Mouse (Mus musculus): ENCODE measurements at regions not wholly inside any gene's neighbourhood (a gene's known extent, or its start where the extent isn't known, plus 50 kb on each side); places are given as distances from the start of the nearest gene placed in this dataset.

GRCm38 (mm10) chr9:120774251-120774650, 154.8 kb upstream of the Ctnnb1 start:
- Histone ChIP-seq H3K27ac (no peak overlapping the region), H3K9ac (replicated peaks) (no peak overlapping the region), H3K27me3 (no peaks in the 10 kb centered on the region), H3K36me3 (no peaks in the 10 kb centered on the region), H3K4me1 (replicated peaks) (peaks cover 15% of the 10 kb centered on the region), H3K9me3 (no peaks in the 10 kb centered on the region), H3K4me2 (replicated peaks) (no peak overlapping the region), H3K4me3 (replicated peaks) (no peak overlapping the region)
- no peak for ATAC-seq
- 96% methylated on average over 1 of the region's 1 CpGs for WGBS

DNA sequence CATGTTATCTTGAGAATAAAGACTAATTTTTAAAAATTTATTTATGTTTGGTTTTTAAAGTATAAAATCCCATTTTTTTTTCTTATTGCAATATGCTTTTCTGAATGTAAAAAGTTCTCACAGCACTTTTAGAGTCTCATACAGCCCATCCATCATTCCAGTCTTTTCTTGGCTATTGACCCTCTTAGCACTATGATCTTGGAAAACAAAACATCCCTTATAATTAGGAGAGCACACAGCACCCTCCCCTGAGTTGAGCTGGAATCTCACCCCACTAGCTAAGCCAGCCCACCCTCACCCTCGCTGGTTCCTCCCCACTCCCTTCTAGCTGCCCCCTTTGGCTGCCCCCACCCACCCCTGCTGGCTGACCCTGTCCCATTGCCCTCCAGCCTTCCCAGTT, 154.2 kb upstream of the Ctnnb1 start:
- Histone ChIP-seq H3K27me3 (no peaks in the 10 kb centered on the region), H3K36me3 (no peaks in the 10 kb centered on the region), H3K4me1 (replicated peaks) (peaks cover 9% of the 10 kb centered on the region), H3K9me3 (no peaks in the 10 kb centered on the region), H3K4me2 (replicated peaks) (no peak overlapping the region), H3K27ac (no peak overlapping the region), H3K9ac (replicated peaks) (no peak overlapping the region), H3K4me3 (replicated peaks) (no peak overlapping the region)
- 60% methylated on average over 1 of the region's 1 CpGs for WGBS
- ATAC-seq, result no peak

DNA sequence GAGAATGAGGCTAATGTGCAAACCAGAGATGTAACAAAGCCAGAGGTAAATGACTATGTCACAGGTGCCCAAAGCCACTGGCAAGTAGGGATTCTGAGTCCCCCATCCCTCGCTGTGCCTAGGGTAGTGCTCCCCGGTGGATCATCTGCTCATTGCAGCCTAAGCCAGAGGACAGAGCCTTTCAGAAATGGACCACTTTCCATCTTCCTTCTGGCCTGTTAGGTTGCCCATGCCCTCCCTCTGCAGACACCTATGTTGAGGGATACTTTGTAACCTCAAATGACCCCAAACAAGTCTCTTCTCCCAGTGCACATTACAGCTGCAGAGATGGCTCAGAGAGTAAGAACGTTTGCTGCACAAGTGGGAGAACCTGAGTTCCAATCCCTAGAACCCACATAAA, 153.3 kb upstream of the Ctnnb1 start:
- Histone ChIP-seq H3K4me3 (replicated peaks) (no peak overlapping the region), H3K4me2 (replicated peaks) (no peak overlapping the region), H3K27me3 (no peaks in the 10 kb centered on the region), H3K9me3 (no peaks in the 10 kb centered on the region), H3K9ac (replicated peaks) (no peak overlapping the region), H3K4me1 (replicated peaks) (0 out of 2 replicates have a peak, but pooled peaks cover 7% of the 10 kb centered on the region), H3K36me3 (no peaks in the 10 kb centered on the region), H3K27ac (no peak overlapping the region)
- no peak for ATAC-seq
- 69% methylated on average over 3 of the region's 3 CpGs for WGBS

DNA sequence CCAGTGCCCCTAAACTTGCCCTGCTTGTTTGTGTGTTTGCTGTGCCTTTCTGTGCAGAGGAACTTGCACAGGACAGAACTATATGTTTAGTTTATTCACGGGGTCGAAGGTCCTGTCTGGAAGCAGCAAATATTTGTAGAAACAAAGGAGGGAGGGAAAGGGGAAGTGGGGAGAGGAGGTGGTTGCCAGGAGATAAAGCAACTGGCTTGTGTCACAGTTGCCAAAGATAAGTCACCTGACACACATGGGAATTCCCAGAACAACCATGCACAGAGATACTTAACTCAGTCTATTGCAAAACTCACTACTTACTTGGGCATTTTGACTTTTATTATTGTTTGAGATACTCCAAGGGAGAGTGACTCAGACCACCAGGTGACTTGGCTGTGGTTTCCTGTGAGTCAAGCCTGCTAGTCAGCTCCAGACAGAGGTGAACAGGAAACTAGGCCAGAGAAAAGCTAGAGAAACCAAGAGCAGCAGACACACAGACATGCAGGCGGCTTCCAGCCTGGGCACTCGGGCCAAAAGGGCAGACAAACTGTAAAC, 152.5 kb upstream of the Ctnnb1 start:
- H3K4me1 ChIP-seq (replicated peaks), result 0 out of 2 replicates have a peak, but pooled peaks cover 4% of the 10 kb centered on the region
- H3K27me3 ChIP-seq, result no peaks in the 10 kb centered on the region
- H3K4me3 ChIP-seq (replicated peaks), result no peak overlapping the region
- 75% methylated on average over 4 of the region's 4 CpGs for WGBS
- no peak overlapping the region for H3K9ac ChIP-seq (replicated peaks)
- H3K27ac ChIP-seq, result no peak overlapping the region
- ATAC-seq, result no peak
- H3K9me3 ChIP-seq, result no peaks in the 10 kb centered on the region
- no peak overlapping the region for H3K4me2 ChIP-seq (replicated peaks)
- no peaks in the 10 kb centered on the region for H3K36me3 ChIP-seq

DNA sequence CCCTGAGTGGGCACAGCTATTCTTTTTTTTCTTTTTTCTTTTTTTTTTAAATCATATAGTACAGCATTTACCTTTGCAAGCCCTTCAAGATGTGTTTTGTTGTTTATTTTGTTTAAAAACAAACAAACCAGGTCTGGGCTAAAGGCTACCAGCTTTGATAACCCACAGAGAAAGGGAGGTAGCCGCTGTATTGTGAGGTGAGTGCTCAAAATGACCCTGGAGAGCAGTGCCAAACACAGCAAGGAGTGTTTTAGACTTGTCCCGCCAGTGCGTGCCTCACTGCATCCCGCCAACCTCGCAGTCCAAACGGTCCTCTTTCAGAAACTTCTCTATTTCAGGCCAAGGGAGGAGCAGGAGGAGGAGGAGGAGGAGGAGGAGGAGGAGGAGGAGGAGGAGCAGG, 152.0 kb upstream of the Ctnnb1 start:
- no peaks in the 10 kb centered on the region for H3K9me3 ChIP-seq
- H3K9ac ChIP-seq (replicated peaks), result no peak overlapping the region
- 0 out of 2 replicates have a peak, but pooled peaks cover 2% of the 10 kb centered on the region for H3K4me1 ChIP-seq (replicated peaks)
- 59% methylated on average over 6 of the region's 6 CpGs for WGBS
- H3K36me3 ChIP-seq, result no peaks in the 10 kb centered on the region
- no peak overlapping the region for H3K4me2 ChIP-seq (replicated peaks)
- no peak overlapping the region for H3K4me3 ChIP-seq (replicated peaks)
- H3K27ac ChIP-seq, result no peak overlapping the region
- H3K27me3 ChIP-seq, result no peaks in the 10 kb centered on the region
- ATAC-seq, result no peak

GRCm38 (mm10) chr9:120777501-120777900, 151.5 kb upstream of the Ctnnb1 start:
- 84% methylated on average over 10 of the region's 10 CpGs for WGBS
- H3K4me1 ChIP-seq (replicated peaks), result no peaks in the 10 kb centered on the region
- no peaks in the 10 kb centered on the region for H3K27me3 ChIP-seq
- no peak overlapping the region for H3K9ac ChIP-seq (replicated peaks)
- no peaks in the 10 kb centered on the region for H3K36me3 ChIP-seq
- no peak overlapping the region for H3K27ac ChIP-seq
- H3K9me3 ChIP-seq, result no peaks in the 10 kb centered on the region
- no peak overlapping the region for H3K4me3 ChIP-seq (replicated peaks)
- no peak for ATAC-seq
- H3K4me2 ChIP-seq (replicated peaks), result no peak overlapping the region

DNA sequence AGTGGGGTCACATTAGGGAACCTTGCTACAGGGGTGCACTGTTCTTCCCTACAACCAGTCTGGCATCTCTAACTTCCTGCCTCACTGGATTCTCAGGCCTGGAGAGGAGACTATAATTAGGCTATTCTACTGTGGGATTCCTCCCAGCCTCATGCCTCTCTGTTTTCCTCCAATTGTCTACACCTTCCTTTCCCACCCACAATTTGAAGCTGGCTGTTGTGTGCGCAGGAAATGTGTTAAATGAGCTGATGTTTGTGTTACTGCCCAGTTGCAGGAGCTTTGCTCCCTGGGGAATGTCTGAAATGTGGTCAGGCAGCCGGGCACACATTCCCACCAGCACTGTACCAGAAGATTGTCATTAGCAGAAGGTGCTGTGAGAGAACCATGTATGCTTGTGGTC, 150.6 kb upstream of the Ctnnb1 start:
- H3K4me2 ChIP-seq (replicated peaks), result no peak overlapping the region
- ATAC-seq, result no peak
- H3K9me3 ChIP-seq, result no peaks in the 10 kb centered on the region
- 80% methylated on average over 2 of the region's 2 CpGs for WGBS
- H3K9ac ChIP-seq (replicated peaks), result no peak overlapping the region
- no peak overlapping the region for H3K27ac ChIP-seq
- H3K4me3 ChIP-seq (replicated peaks), result no peak overlapping the region
- no peaks in the 10 kb centered on the region for H3K27me3 ChIP-seq
- H3K36me3 ChIP-seq, result no peaks in the 10 kb centered on the region
- H3K4me1 ChIP-seq (replicated peaks), result no peaks in the 10 kb centered on the region

DNA sequence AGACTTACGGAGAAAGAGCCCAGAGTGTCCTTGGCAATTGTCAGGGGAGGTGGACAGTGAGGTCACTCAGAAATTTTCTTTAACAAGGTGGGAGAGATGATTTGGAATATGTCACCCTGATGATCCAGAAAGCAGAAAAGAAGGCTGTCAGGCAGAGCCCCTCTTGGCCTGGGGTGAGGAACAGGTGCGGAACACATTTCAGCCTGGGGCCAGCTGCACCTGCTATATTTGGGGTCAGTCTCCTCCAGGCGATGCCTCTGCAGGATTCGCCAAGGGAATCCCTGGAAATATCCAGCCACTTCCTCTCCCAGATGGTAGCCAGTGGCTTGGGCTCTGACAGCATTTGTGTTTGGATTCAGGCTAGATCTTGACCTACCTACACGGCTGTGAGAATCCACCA, 134.8 kb upstream of the Ctnnb1 start:
- Histone ChIP-seq H3K4me2 (replicated peaks) (no peak overlapping the region), H3K9me3 (peaks cover 21% of the 10 kb centered on the region), H3K27me3 (0 out of 2 replicates have a peak, but pooled peaks cover 4% of the 10 kb centered on the region), H3K4me3 (replicated peaks) (no peak overlapping the region), H3K36me3 (no peaks in the 10 kb centered on the region), H3K4me1 (replicated peaks) (peaks cover 13% of the 10 kb centered on the region), H3K27ac (no peak overlapping the region), H3K9ac (replicated peaks) (no peak overlapping the region)
- WGBS, result 88% methylated on average over 5 of the region's 5 CpGs
- no peak for ATAC-seq

DNA sequence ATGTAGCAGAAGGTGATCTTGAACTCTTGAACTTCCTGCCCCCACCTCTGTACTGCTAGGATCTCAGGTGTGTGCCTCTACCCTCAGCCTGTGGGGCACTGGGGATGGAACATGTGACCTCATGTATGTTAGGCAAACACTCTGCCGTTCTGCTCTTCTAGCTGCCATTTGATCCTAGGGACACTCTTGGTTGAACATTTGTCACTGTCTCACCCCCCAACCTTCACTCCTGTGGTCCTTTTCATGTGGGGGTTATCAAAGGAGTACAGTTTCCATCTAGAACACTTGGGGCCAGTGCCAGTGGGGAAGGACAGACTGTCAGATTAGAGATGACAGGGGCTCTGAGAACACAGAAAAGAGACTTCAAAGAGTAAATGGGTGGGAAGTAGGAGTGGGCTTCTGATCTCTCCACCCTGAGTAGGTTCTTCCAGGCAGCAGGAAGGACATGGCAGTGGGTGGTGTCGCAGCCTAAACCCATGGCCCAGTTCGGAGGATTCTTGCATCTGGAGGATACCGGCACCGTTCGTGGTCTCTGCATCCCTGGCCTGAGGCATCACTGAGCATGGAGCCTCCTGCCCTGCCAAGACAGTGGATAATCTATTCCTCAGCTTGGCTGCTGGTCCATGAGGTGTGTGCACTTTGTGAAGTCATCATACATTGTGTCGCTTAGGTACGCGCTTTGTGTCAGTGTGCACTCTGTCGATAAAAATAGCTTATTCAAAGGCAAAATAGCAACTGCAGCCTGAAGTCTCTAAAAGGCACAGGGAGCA, 132.7 kb upstream of the Ctnnb1 start:
- Histone ChIP-seq H3K27ac (no peak overlapping the region), H3K4me1 (replicated peaks) (peaks cover 13% of the 10 kb centered on the region), H3K9me3 (peaks cover 8% of the 10 kb centered on the region), H3K4me2 (replicated peaks) (no peak overlapping the region), H3K4me3 (replicated peaks) (no peak overlapping the region), H3K27me3 (0 out of 2 replicates have a peak, but pooled peaks cover 4% of the 10 kb centered on the region), H3K9ac (replicated peaks) (no peak overlapping the region), H3K36me3 (no peaks in the 10 kb centered on the region)
- ATAC-seq, result no peak
- WGBS, result 88% methylated on average over 10 of the region's 10 CpGs

DNA sequence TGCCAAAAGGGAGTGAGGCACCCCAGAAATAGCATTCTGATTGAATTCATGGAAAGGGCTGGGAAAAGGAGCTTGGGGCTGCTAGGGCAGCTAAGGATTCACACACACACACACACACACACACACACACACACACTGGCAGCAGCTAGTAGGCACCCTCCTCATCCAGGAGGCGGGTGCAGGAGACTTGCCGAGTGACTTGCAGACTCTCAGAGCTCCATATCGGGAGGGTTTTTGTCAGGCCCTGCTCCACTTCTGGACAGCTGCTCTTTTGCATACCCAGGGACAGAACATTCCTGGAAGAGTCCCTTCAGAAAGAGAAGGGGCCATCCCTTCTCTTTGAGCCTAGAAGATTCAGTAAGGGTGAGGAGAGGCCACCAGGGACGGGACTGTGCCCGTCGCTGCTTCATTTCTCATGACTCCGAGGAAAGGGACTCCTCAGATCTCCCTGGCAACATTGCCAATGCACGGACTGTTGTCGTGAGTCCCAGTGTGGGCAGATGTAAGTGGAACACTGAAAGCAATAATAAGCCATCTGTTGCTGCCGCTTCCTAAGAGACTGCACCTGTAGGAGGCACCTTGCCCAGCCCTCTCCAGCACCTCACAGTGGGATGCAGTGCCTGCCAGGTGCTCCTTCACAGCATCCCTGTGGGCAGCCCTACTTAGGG, 130.9 kb upstream of the Ctnnb1 start:
- 48% methylated on average over 10 of the region's 10 CpGs for WGBS
- H3K4me3 ChIP-seq (replicated peaks), result no peak overlapping the region
- H3K9ac ChIP-seq (replicated peaks), result no peak overlapping the region

DNA sequence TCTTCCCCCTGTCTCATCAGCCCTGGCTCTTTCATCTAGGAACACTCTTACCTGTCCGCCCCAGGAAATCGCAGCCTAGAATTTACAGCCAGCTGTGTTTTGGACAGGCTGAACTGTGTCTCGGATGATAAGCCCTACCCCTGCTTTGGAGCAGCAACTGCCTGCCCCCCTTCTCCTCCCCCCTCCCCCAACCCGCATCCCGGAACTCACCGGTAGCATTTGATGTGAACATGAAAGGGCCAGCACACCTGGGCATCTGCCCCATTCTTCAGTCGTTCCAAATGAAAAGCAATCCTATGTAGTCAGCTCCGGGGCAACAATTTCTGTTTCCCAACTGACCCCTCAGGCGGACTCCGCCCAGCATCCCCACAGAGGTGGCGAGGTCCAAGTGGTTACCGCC, 130.1 kb upstream of the Ctnnb1 start:
- no peak overlapping the region for H3K27ac ChIP-seq
- ATAC-seq, result no peak
- peaks cover 13% of the 10 kb centered on the region for H3K4me1 ChIP-seq (replicated peaks)
- no peak overlapping the region for H3K4me3 ChIP-seq (replicated peaks)
- H3K9ac ChIP-seq (replicated peaks), result no peak overlapping the region
- H3K4me2 ChIP-seq (replicated peaks), result no peak overlapping the region
- WGBS, result 40% methylated on average over 12 of the region's 12 CpGs
- 0 out of 2 replicates have a peak, but pooled peaks cover 4% of the 10 kb centered on the region for H3K27me3 ChIP-seq
- H3K9me3 ChIP-seq, result no peaks in the 10 kb centered on the region
- H3K36me3 ChIP-seq, result no peaks in the 10 kb centered on the region

More for the DNA sequence above, 130.9 kb upstream of the Ctnnb1 start:
- H3K27me3 ChIP-seq, result 0 out of 2 replicates have a peak, but pooled peaks cover 4% of the 10 kb centered on the region
- H3K27ac ChIP-seq, result no peak overlapping the region
- no peak overlapping the region for H3K4me2 ChIP-seq (replicated peaks)
- ATAC-seq, result no peak
- no peaks in the 10 kb centered on the region for H3K36me3 ChIP-seq
- no peaks in the 10 kb centered on the region for H3K9me3 ChIP-seq
- H3K4me1 ChIP-seq (replicated peaks), result peaks cover 13% of the 10 kb centered on the region

DNA sequence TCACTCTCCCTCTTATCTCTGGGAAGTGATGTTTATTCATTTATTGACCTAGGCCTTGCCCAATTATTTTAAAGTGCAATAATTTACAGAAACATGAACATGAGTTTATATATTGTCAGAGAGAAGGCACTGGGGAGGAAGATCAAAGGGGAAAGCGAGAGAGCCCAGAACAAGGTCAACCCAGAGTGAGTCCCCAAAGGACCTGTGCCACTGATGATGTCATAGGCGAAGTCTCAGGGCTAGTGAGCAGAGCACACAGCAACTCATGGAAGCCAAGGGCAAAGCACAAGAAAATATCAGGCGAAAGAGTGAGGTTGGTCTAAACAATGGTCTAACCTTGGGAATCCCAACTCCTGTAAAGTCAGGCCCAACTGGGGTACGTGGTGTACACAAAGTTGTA, 126.4 kb upstream of the Ctnnb1 start:
- H3K4me2 ChIP-seq (replicated peaks), result no peak overlapping the region
- peaks cover 13% of the 10 kb centered on the region for H3K4me1 ChIP-seq (replicated peaks)
- ATAC-seq, result no peak
- H3K4me3 ChIP-seq (replicated peaks), result no peak overlapping the region
- H3K27ac ChIP-seq, result no peak overlapping the region
- WGBS, result 87% methylated on average over 4 of the region's 4 CpGs
- H3K9ac ChIP-seq (replicated peaks), result no peak overlapping the region
- H3K27me3 ChIP-seq, result 0 out of 2 replicates have a peak, but pooled peaks cover 4% of the 10 kb centered on the region
- H3K9me3 ChIP-seq, result no peaks in the 10 kb centered on the region
- no peaks in the 10 kb centered on the region for H3K36me3 ChIP-seq

Measured in midbrain, embryonic 13.5 days (tissue).